Mouse (Mus musculus): ENCODE measurements around the gene Lsamp. TPM values are rescaled to one million over a fixed set of nuclear protein-coding genes. Genes with fewer than 3 reads are reported as not detected.

Lsamp gene
- polyA plus RNA-seq, 1 experiment = 0.31 TPM

- Histone ChIP-seq H3K4me3 (ENCODE audit: control insufficient read depth, low read depth, low read length) (no peak overlapping the region), H3K27me3 (ENCODE audit: control insufficient read depth, insufficient read depth, low read length) (no peaks in the 10 kb centered on the region), H3K27ac (ENCODE audit: control insufficient read depth, insufficient read depth, low read depth, low read length) (no peak overlapping the region), H3K4me1 (ENCODE audit: control insufficient read depth, insufficient read depth, low read length) (no peaks in the 10 kb centered on the region), H3K36me3 (ENCODE audit: control insufficient read depth, insufficient read depth, low read length) (no peaks in the 10 kb centered on the region)
- no peak for TF ChIP-seq POLR2A (IDR thresholded peaks at IDR 0.05; ENCODE audit: control insufficient read depth, low read depth, low read length)
- TF ChIP-seq CTCF (IDR thresholded peaks at IDR 0.05; ENCODE audit: control insufficient read depth, insufficient read depth, insufficient replicate concordance, low read depth, low read length) = no peak
These were observed 482.4 kb downstream of the Lsamp start for GRCm38 (mm10) chr16:40466596-40466995.

GRCm38 (mm10) chr16:40470946-40471345 lies 486.8 kb downstream of the Lsamp start:
- TF ChIP-seq POLR2A (IDR thresholded peaks at IDR 0.05; ENCODE audit: control insufficient read depth, low read depth, low read length) (no peak), CTCF (IDR thresholded peaks at IDR 0.05; ENCODE audit: control insufficient read depth, insufficient read depth, insufficient replicate concordance, low read depth, low read length) (no peak)
- no peak overlapping the region for H3K27ac ChIP-seq (ENCODE audit: control insufficient read depth, insufficient read depth, low read depth, low read length)
- no peaks in the 10 kb centered on the region for H3K36me3 ChIP-seq (ENCODE audit: control insufficient read depth, insufficient read depth, low read length)
- no peak overlapping the region for H3K4me3 ChIP-seq (ENCODE audit: control insufficient read depth, low read depth, low read length)
- H3K27me3 ChIP-seq (ENCODE audit: control insufficient read depth, insufficient read depth, low read length) = no peaks in the 10 kb centered on the region
- H3K4me1 ChIP-seq (ENCODE audit: control insufficient read depth, insufficient read depth, low read length) = no peaks in the 10 kb centered on the region

GRCm38 (mm10) chr16:40471967-40472366 lies 487.8 kb downstream of the Lsamp start:
- Histone ChIP-seq H3K4me3 (ENCODE audit: control insufficient read depth, low read depth, low read length) (no peak overlapping the region), H3K27ac (ENCODE audit: control insufficient read depth, insufficient read depth, low read depth, low read length) (no peak overlapping the region), H3K36me3 (ENCODE audit: control insufficient read depth, insufficient read depth, low read length) (no peaks in the 10 kb centered on the region), H3K4me1 (ENCODE audit: control insufficient read depth, insufficient read depth, low read length) (no peaks in the 10 kb centered on the region), H3K27me3 (ENCODE audit: control insufficient read depth, insufficient read depth, low read length) (no peaks in the 10 kb centered on the region)
- no peak for TF ChIP-seq CTCF (IDR thresholded peaks at IDR 0.05; ENCODE audit: control insufficient read depth, insufficient read depth, insufficient replicate concordance, low read depth, low read length)
- no peak for TF ChIP-seq POLR2A (IDR thresholded peaks at IDR 0.05; ENCODE audit: control insufficient read depth, low read depth, low read length)

GRCm38 (mm10) chr16:40491606-40492005 lies 507.4 kb downstream of the Lsamp start:
- TF ChIP-seq POLR2A (IDR thresholded peaks at IDR 0.05; ENCODE audit: control insufficient read depth, low read depth, low read length) = no peak
- no peak overlapping the region for H3K4me3 ChIP-seq (ENCODE audit: control insufficient read depth, low read depth, low read length)
- H3K27ac ChIP-seq (ENCODE audit: control insufficient read depth, insufficient read depth, low read depth, low read length) = no peak overlapping the region
- H3K27me3 ChIP-seq (ENCODE audit: control insufficient read depth, insufficient read depth, low read length) = no peaks in the 10 kb centered on the region
- no peaks in the 10 kb centered on the region for H3K36me3 ChIP-seq (ENCODE audit: control insufficient read depth, insufficient read depth, low read length)
- H3K4me1 ChIP-seq (ENCODE audit: control insufficient read depth, insufficient read depth, low read length) = no peaks in the 10 kb centered on the region

- Histone ChIP-seq H3K36me3 (ENCODE audit: control insufficient read depth, insufficient read depth, low read length) (no peaks in the 10 kb centered on the region), H3K4me1 (ENCODE audit: control insufficient read depth, insufficient read depth, low read length) (no peaks in the 10 kb centered on the region), H3K27me3 (ENCODE audit: control insufficient read depth, insufficient read depth, low read length) (no peaks in the 10 kb centered on the region), H3K27ac (ENCODE audit: control insufficient read depth, insufficient read depth, low read depth, low read length) (no peak overlapping the region), H3K4me3 (ENCODE audit: control insufficient read depth, low read depth, low read length) (no peak overlapping the region)
- TF ChIP-seq CTCF (IDR thresholded peaks at IDR 0.05; ENCODE audit: control insufficient read depth, insufficient read depth, insufficient replicate concordance, low read depth, low read length) = no peak
- TF ChIP-seq POLR2A (IDR thresholded peaks at IDR 0.05; ENCODE audit: control insufficient read depth, low read depth, low read length) = no peak
These were observed 520.2 kb downstream of the Lsamp start for GRCm38 (mm10) chr16:40504262-40504960.

- no peak for TF ChIP-seq POLR2A (IDR thresholded peaks at IDR 0.05; ENCODE audit: control insufficient read depth, low read depth, low read length)
- no peak for TF ChIP-seq CTCF (IDR thresholded peaks at IDR 0.05; ENCODE audit: control insufficient read depth, insufficient read depth, insufficient replicate concordance, low read depth, low read length)
- no peaks in the 10 kb centered on the region for H3K27me3 ChIP-seq (ENCODE audit: control insufficient read depth, insufficient read depth, low read length)
- H3K4me1 ChIP-seq (ENCODE audit: control insufficient read depth, insufficient read depth, low read length) = no peaks in the 10 kb centered on the region
- no peak overlapping the region for H3K27ac ChIP-seq (ENCODE audit: control insufficient read depth, insufficient read depth, low read depth, low read length)
- H3K36me3 ChIP-seq (ENCODE audit: control insufficient read depth, insufficient read depth, low read length) = no peaks in the 10 kb centered on the region
- H3K4me3 ChIP-seq (ENCODE audit: control insufficient read depth, low read depth, low read length) = no peak overlapping the region
These were observed 525.2 kb downstream of the Lsamp start for GRCm38 (mm10) chr16:40509146-40510030.

GRCm38 (mm10) chr16:40536754-40537153 lies 552.6 kb downstream of the Lsamp start:
- Histone ChIP-seq H3K27me3 (ENCODE audit: control insufficient read depth, insufficient read depth, low read length) (no peaks in the 10 kb centered on the region), H3K4me1 (ENCODE audit: control insufficient read depth, insufficient read depth, low read length) (no peaks in the 10 kb centered on the region), H3K27ac (ENCODE audit: control insufficient read depth, insufficient read depth, low read depth, low read length) (no peak overlapping the region), H3K4me3 (ENCODE audit: control insufficient read depth, low read depth, low read length) (no peak overlapping the region), H3K36me3 (ENCODE audit: control insufficient read depth, insufficient read depth, low read length) (no peaks in the 10 kb centered on the region)
- no peak for TF ChIP-seq POLR2A (IDR thresholded peaks at IDR 0.05; ENCODE audit: control insufficient read depth, low read depth, low read length)
- no peak for TF ChIP-seq CTCF (IDR thresholded peaks at IDR 0.05; ENCODE audit: control insufficient read depth, insufficient read depth, insufficient replicate concordance, low read depth, low read length)
